Mouse (Mus musculus) hindbrain, embryonic 10.5 days (tissue): ENCODE results near the gene Atp2a3. TPM values are rescaled to one million over a fixed set of nuclear protein-coding genes. Genes with fewer than 3 reads are reported as not detected.

Experiments used
- DNase-seq: peaks from one replicate; pipeline ENCODE4 v3.0.0-alpha.2; 2017; ENCODE audit warnings: low spot score
- H3K27ac ChIP-seq: fragments of 300-500 bp; sonication (generic); 2 replicates; pipeline ENCODE4 v1.5.1; 2016; ENCODE audit warnings: mild to moderate bottlenecking, moderate library complexity
- H3K27me3 ChIP-seq: fragments of 300-500 bp; sonication (generic); 2 replicates; pipeline ENCODE4 v1.6.1; 2016; ENCODE audit warnings: mild to moderate bottlenecking; ENCODE audit not compliant: poor library complexity, insufficient read depth, severe bottlenecking
- H3K36me3 ChIP-seq: fragments of 300-500 bp; sonication (generic); 2 replicates; pipeline ENCODE4 v1.6.1; 2016; ENCODE audit warnings: mild to moderate bottlenecking, moderate library complexity
- H3K4me1 ChIP-seq: fragments of 300-500 bp; sonication (generic); replicated peaks from 2 replicates; pipeline ENCODE4 v1.6.1; 2016; ENCODE audit warnings: mild to moderate bottlenecking
- H3K4me3 ChIP-seq: fragments of 300-500 bp; sonication (generic); 2 replicates; pipeline ENCODE4 v1.5.1; 2016; ENCODE audit warnings: mild to moderate bottlenecking, moderate library complexity
- H3K9me3 ChIP-seq: fragments of 300-500 bp; sonication (generic); 2 replicates; pipeline ENCODE4 v1.6.1; 2016; ENCODE audit warnings: mild to moderate bottlenecking, moderate library complexity
- WGBS: fragments of 180-500 bp; shearing (Covaris S2); methylation state at CpG from one replicate; pipeline ENCODE4 v1.1.7; 2016; 5-methylcytosine and 5-hydroxymethylcytosine counted together
- polyA plus RNA-seq: library from polyadenylated mRNA; unstranded; fragments of >200 nt; fragmentation: Nextera tagmentation; extraction: Ambion mirVana; gene quantifications from 2 replicates; pipeline ENCODE4 v1.2.1, GENCODE M21; 2016

The Atp2a3 gene
- polyA plus RNA-seq, 1 experiment from 2014 or later = 1.6 TPM

DNA sequence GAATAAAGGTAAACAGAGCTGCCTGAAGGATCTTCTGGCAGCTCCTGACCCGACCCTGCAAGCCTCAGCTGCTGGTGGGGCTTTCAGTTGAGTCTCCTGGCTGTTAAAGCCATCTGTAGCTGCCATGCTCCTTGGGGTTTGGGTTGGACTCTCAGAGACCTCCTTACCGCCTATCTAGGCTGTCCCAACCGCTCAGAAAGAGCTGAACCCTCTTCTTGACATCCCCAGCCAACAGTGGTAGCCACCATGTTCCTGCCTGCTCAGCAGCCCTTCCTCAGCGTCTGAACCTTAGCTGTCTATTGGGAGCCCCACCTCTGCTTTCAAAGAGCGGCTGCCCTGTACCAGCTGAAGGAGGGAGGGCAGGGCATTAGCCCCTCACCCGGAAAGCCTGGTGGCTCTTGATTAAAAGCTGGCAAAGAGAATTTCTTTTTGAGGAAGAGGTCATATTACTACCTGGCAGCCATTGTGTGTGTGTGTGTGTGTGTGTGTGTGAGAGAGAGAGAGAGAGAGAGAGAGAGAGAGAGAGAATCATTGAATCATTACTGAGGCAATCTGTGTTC is 14.3 kb upstream of the Atp2a3 start:
- Histone ChIP-seq H3K4me1 (peaks cover 55% of the 10 kb centered on the region), H3K36me3 (no peaks in the 10 kb centered on the region), H3K4me3 (no peak overlapping the region), H3K27me3 (peaks cover 15% of the 10 kb centered on the region), H3K9me3 (peaks cover 8% of the 10 kb centered on the region), H3K27ac (peak overlapping the region; percentile 56; the same call in 1 of the 2 replicates)
- no peak for DNase-seq
- 52% methylated on average over 6 of the region's 6 CpGs for WGBS

DNA sequence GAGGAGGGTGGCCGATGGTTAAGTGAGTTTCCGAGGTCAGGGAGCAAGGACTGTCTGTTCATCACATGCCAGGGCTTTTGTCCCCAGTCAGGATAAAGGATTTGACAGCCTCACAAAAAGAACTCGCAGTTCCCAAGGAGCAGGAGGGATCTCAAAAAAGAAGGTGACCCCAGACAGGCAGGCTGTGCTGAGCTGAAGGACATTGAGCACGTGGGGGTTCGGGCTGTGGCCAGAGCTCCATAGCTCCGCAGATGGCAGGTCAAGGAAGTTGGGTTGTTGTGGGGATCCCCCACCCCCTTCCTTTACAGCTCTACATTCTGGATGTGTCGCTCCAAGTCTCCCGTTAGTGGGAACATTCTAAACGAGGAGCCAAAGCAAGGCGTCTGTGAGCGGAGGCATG is 13.1 kb upstream of the Atp2a3 start:
- H3K27ac ChIP-seq = peak overlapping the region; percentile 71; the same call in 1 of the 2 replicates
- H3K36me3 ChIP-seq = no peaks in the 10 kb centered on the region
- H3K4me3 ChIP-seq = no peak overlapping the region
- H3K4me1 ChIP-seq = peaks cover 60% of the 10 kb centered on the region
- H3K9me3 ChIP-seq = peaks cover 8% of the 10 kb centered on the region
- peaks cover 16% of the 10 kb centered on the region for H3K27me3 ChIP-seq
- peak; percentile 42 for DNase-seq
- 45% methylated on average over 11 of the region's 11 CpGs for WGBS

DNA sequence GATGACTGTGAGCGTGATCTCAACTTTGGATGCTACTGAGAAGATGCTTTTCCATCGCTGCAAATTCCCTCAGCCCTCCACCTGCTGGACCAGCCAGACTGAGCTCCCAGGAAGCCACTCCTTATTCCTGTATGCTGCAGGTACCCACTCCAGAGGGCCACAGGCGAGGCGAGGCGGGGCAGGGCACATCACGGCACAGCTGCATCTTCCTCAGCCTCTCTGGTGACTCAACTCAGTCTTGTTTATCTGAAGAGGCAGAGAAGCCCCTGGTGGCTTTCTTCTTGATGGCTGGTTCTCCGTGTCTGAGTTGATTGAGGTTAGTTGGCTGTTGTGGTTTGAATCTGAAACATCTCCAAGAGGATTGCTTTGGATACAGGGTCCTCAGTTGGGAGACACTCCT is 12.7 kb upstream of the Atp2a3 start:
- Histone ChIP-seq H3K27ac (peak overlapping the region; percentile 71; the same call in 1 of the 2 replicates), H3K4me1 (peaks cover 63% of the 10 kb centered on the region), H3K9me3 (peaks cover 8% of the 10 kb centered on the region), H3K4me3 (no peak overlapping the region), H3K27me3 (peaks cover 15% of the 10 kb centered on the region), H3K36me3 (no peaks in the 10 kb centered on the region)
- no peak for DNase-seq
- WGBS = 69% methylated on average over 7 of the region's 7 CpGs

- WGBS = 64% methylated on average over 22 of the region's 22 CpGs
These were observed 9.6 kb upstream of the Atp2a3 start for GRCm38 (mm10) chr11:72951137-72952000.

DNA sequence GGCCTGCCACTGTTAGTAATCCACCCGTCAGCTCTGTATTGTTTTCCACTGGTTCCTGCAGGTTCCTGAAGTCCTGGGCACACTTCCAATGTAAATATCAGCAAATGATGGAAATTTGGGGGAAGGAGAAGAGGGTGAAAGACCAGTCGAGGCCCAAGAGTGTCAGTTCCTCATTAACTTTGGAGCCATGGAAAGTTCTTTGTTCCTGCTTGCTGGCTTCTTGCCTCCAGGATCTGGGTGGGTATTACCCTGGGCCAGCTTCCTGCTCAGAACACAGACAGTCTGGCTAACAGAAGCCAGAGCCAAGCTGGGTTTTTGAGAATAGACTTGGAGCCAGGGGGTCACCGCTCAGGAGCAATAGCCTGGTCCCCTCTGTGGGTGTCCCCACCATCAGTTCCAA is 8.7 kb upstream of the Atp2a3 start:
- H3K4me1 ChIP-seq = peaks cover 47% of the 10 kb centered on the region
- DNase-seq = no peak
- H3K27ac ChIP-seq = no peak overlapping the region
- H3K27me3 ChIP-seq = peaks cover 16% of the 10 kb centered on the region
- 71% methylated on average over 3 of the region's 3 CpGs for WGBS
- H3K4me3 ChIP-seq = no peak overlapping the region
- no peaks in the 10 kb centered on the region for H3K36me3 ChIP-seq
- H3K9me3 ChIP-seq = peaks cover 8% of the 10 kb centered on the region

More at GRCm38 (mm10) chr11:72951137-72952000, 9.6 kb upstream of the Atp2a3 start:
- Histone ChIP-seq H3K4me3 (no peak overlapping the region), H3K36me3 (no peaks in the 10 kb centered on the region), H3K9me3 (peaks cover 8% of the 10 kb centered on the region), H3K4me1 (peaks cover 56% of the 10 kb centered on the region), H3K27ac (0 out of 2 replicates have a peak overlapping the region, but pooled peaks have one; percentile 23), H3K27me3 (peaks cover 15% of the 10 kb centered on the region)
- DNase-seq = peak; percentile 37

GRCm38 (mm10) chr11:72952697-72953096 is 8.3 kb upstream of the Atp2a3 start:
- DNase-seq = no peak

GRCm38 (mm10) chr11:72953116-72953439 is 7.9 kb upstream of the Atp2a3 start:
- Histone ChIP-seq H3K4me3 (no peak overlapping the region), H3K27ac (no peak overlapping the region), H3K9me3 (peaks cover 8% of the 10 kb centered on the region), H3K4me1 (peaks cover 38% of the 10 kb centered on the region), H3K36me3 (no peaks in the 10 kb centered on the region), H3K27me3 (peaks cover 25% of the 10 kb centered on the region)
- 68% methylated on average over 1 of the region's 1 CpGs for WGBS
- no peak for DNase-seq

More at GRCm38 (mm10) chr11:72952697-72953096, 8.3 kb upstream of the Atp2a3 start:
- Histone ChIP-seq H3K36me3 (no peaks in the 10 kb centered on the region), H3K27me3 (peaks cover 21% of the 10 kb centered on the region), H3K4me3 (no peak overlapping the region), H3K4me1 (peaks cover 42% of the 10 kb centered on the region), H3K27ac (no peak overlapping the region), H3K9me3 (peaks cover 8% of the 10 kb centered on the region)
- WGBS = 91% methylated on average over 6 of the region's 6 CpGs

GRCm38 (mm10) chr11:72953440-72954151 is 7.4 kb upstream of the Atp2a3 start:
- Histone ChIP-seq H3K27ac (no peak overlapping the region), H3K9me3 (peaks cover 8% of the 10 kb centered on the region), H3K4me3 (no peak overlapping the region), H3K27me3 (peaks cover 30% of the 10 kb centered on the region), H3K36me3 (no peaks in the 10 kb centered on the region), H3K4me1 (peaks cover 33% of the 10 kb centered on the region)
- WGBS = 91% methylated on average over 4 of the region's 4 CpGs
- no peak for DNase-seq

DNA sequence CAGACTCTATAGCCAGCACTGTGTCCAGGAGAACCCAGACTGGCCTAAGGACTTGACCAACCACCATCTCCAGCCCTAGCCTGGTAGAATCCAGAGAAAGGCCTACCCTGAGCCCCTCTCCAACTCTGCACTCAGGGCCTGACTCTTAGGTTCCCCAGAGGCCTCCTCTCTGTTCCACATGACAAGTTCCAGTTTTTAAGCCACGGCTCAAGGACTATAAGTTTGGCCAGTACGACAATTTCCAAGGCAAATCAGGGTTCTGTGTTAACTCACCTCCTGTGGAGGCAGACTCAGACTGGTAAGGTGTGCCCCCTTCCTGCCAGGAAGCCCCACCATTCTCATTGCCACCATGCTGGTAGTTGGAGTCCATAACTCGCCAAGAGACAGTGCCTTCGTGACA is 6.8 kb upstream of the Atp2a3 start:
- no peak for DNase-seq
- H3K27ac ChIP-seq = no peak overlapping the region
- H3K27me3 ChIP-seq = peaks cover 35% of the 10 kb centered on the region
- 88% methylated on average over 4 of the region's 4 CpGs for WGBS
- H3K9me3 ChIP-seq = peaks cover 8% of the 10 kb centered on the region
- H3K4me1 ChIP-seq = peaks cover 33% of the 10 kb centered on the region
- no peaks in the 10 kb centered on the region for H3K36me3 ChIP-seq
- H3K4me3 ChIP-seq = no peak overlapping the region

DNA sequence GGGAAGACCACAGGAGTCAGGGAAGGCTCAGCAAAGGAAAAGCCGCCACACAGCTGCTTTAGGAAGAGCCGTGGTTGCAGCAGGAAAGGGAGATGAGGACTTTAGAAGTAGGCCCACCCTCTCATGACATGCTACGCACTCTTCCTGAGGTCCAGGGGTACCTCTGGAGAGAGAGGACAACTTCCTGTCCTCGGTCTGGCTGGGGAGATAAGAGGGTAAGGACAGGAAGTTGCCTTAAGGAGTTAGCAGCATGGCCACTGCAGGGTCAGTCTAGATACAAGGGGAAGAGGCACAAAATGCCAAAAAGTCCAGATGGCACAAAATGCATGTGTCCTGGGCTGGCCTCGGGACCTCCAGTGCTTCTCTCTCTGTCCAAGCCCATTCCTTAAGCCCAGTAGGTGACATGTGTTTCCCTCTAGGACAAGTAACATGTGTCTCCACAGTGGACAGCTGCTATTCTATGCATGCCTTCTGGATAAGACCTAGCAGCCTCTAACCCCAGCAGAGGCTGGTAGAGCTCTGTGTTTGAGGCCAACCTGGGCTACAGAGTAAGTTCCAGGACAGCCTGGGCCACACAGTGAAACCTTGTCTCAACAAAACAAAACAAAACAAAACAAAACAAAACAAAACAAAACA is 5.5 kb upstream of the Atp2a3 start:
- Histone ChIP-seq H3K27me3 (peaks cover 46% of the 10 kb centered on the region), H3K9me3 (peaks cover under 1% of the 10 kb centered on the region; the same call in 1 of the 2 replicates), H3K36me3 (no peaks in the 10 kb centered on the region), H3K27ac (no peak overlapping the region), H3K4me1 (peaks cover 33% of the 10 kb centered on the region), H3K4me3 (no peak overlapping the region)
- WGBS = 67% methylated on average over 5 of the region's 5 CpGs
- no peak for DNase-seq

GRCm38 (mm10) chr11:72957318-72957717 is 3.7 kb upstream of the Atp2a3 start:
- Histone ChIP-seq H3K27me3 (peaks cover 65% of the 10 kb centered on the region), H3K9me3 (no peaks in the 10 kb centered on the region), H3K36me3 (no peaks in the 10 kb centered on the region), H3K4me3 (no peak overlapping the region), H3K27ac (no peak overlapping the region), H3K4me1 (peaks cover 29% of the 10 kb centered on the region)
- 69% methylated on average over 2 of the region's 2 CpGs for WGBS
- no peak for DNase-seq

DNA sequence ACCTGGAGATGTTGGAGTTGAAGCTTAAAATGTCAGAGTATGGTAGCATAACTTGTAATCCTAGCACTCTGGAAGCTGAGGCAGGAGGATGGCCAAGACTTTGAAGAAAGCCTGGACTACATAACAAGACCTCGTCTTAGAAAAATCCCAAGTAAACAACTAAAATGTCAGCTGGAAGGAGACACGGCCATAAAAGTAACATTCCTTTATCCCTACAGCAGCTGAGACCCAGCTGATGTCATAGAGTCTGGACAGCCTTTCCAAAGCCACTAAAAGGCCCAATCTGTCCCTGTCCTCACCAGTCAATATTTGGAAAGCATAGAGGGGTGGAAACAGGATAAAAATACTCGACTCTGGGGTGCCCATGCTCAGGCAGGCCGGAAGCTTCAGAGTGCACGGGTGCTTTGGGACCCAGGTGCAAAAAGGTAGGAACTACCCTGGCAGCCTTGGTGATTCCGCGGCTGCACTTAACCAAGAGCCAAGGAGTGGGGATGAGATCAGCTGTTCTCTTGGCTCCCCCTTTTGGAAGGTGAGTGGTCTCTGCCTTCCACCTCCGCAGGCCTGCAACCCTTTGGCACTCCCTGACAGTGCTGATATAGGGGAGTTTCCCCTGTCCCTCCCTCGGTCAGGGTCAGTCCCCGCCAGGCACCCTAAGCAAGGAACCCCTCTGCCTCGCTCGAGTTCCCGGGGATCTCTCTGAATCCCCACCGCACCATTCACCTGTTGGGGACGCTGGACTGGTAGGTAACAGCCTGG is 867 bp upstream of the Atp2a3 start:
- no peak for DNase-seq
- 16% methylated on average over 15 of the region's 15 CpGs for WGBS
- peak overlapping the region; percentile 46; the same call in 1 of the 2 replicates for H3K4me3 ChIP-seq

More for the DNA sequence above, 867 bp upstream of the Atp2a3 start:
- Histone ChIP-seq H3K9me3 (no peaks in the 10 kb centered on the region), H3K36me3 (no peaks in the 10 kb centered on the region), H3K27me3 (peaks cover 73% of the 10 kb centered on the region), H3K4me1 (peaks cover 16% of the 10 kb centered on the region), H3K27ac (no peak overlapping the region)
